Mouse (Mus musculus) embryonic facial prominence, embryonic 14.5 days (tissue): ENCODE results near the gene Fgd1. TPM values are rescaled to one million over a fixed set of nuclear protein-coding genes. Genes with fewer than 3 reads are reported as not detected.
A peak's percentile ranks its signal among the peaks of the same experiment; 100 is the strongest.

Source experiments
- ATAC-seq: fragments of 200-750 bp; cut with Nextera tagmentation; 2 replicates; pipeline ENCODE4 v1.8.0; 2017; ENCODE audit warnings: low read depth, moderate number of reproducible peaks, moderate TSS enrichment
- DNase-seq: peaks from one replicate; pipeline ENCODE4 v3.0.0-alpha.2; 2015; ENCODE audit warnings: low spot score
- H3K27ac ChIP-seq: fragments of 300-500 bp; sonication (generic); replicated peaks from 2 replicates; pipeline ENCODE4 v1.5.1; 2014; ENCODE audit warnings: low read depth, mild to moderate bottlenecking, low read length, moderate library complexity
- H3K27me3 ChIP-seq: fragments of 300-500 bp; sonication (generic); replicated peaks from 2 replicates; pipeline ENCODE4 v1.6.1; 2014; ENCODE audit warnings: low read length; ENCODE audit not compliant: control insufficient read depth, insufficient read depth
- H3K36me3 ChIP-seq: fragments of 300-500 bp; sonication (generic); 2 replicates; pipeline ENCODE4 v1.6.1; 2014; ENCODE audit warnings: low read length, mixed read lengths; ENCODE audit not compliant: control insufficient read depth, insufficient read depth
- H3K4me1 ChIP-seq: fragments of 300-500 bp; sonication (generic); 2 replicates; pipeline ENCODE4 v1.6.1; 2014; ENCODE audit warnings: antibody characterized with exemption, low read length; ENCODE audit not compliant: control insufficient read depth, insufficient read depth
- H3K4me2 ChIP-seq: fragments of 300-500 bp; sonication (generic); 2 replicates; pipeline ENCODE4 v1.6.1; 2014; ENCODE audit warnings: low read depth, mild to moderate bottlenecking, low read length, moderate library complexity, mixed read lengths
- H3K4me3 ChIP-seq: fragments of 300-500 bp; sonication (generic); 2 replicates; pipeline ENCODE4 v1.5.1; 2014; ENCODE audit warnings: low read depth, mild to moderate bottlenecking, low read length
- H3K9ac ChIP-seq: fragments of 300-500 bp; sonication (generic); 2 replicates; pipeline ENCODE4 v1.6.1; 2014; ENCODE audit warnings: low read depth, mild to moderate bottlenecking, low read length, moderate library complexity, mixed read lengths
- H3K9me3 ChIP-seq: fragments of 300-500 bp; sonication (generic); 2 replicates; pipeline ENCODE4 v1.6.1; 2016; ENCODE audit warnings: low read length; ENCODE audit not compliant: control insufficient read depth
- WGBS: fragments of 180-500 bp; shearing (Covaris S2); extraction: QIAGEN DNeasy Blood & Tissue Kit; methylation state at CpG from one replicate; pipeline ENCODE4 v1.1.7; 2014; 5-methylcytosine and 5-hydroxymethylcytosine counted together
- polyA plus RNA-seq: library from polyadenylated mRNA; unstranded; fragments of >200 nt; fragmentation: Nextera tagmentation; extraction: Ambion mirVana; gene quantifications from 2 replicates; pipeline ENCODE4 v1.2.1, GENCODE M21; 2014

Fgd1 gene
- polyA plus RNA-seq, 1 experiment from 2014 or later: 11.9 TPM

- Histone ChIP-seq H3K27me3 (no peaks in the 10 kb centered on the region; the same call in 1 of the 2 replicates), H3K9ac (peak overlapping the region; percentile 87), H3K9me3 (no peaks in the 10 kb centered on the region), H3K36me3 (no peaks in the 10 kb centered on the region), H3K4me2 (peak overlapping the region; percentile 61), H3K4me3 (peak overlapping the region; percentile 62), H3K4me1 (0 out of 2 replicates have a peak, but pooled peaks cover 3% of the 10 kb centered on the region), H3K27ac (peak overlapping the region; percentile 88)
- ATAC-seq (peak; percentile 87), DNase-seq (peak; percentile 92)
- WGBS: 28% methylated on average over 19 of the region's 62 CpGs
Observed at GRCm38 (mm10) chrX:151046777-151047430, 954 bp downstream of the Fgd1 start.

GRCm38 (mm10) chrX:151047431-151048058 is 1.6 kb downstream of the Fgd1 start:
- Histone ChIP-seq H3K27ac (peak overlapping the region; percentile 88), H3K36me3 (no peaks in the 10 kb centered on the region), H3K9me3 (no peaks in the 10 kb centered on the region), H3K27me3 (no peaks in the 10 kb centered on the region; the same call in 1 of the 2 replicates), H3K4me1 (0 out of 2 replicates have a peak, but pooled peaks cover 3% of the 10 kb centered on the region), H3K9ac (peak overlapping the region; percentile 87), H3K4me2 (peak overlapping the region; percentile 61), H3K4me3 (peak overlapping the region; percentile 62)
- ATAC-seq: peak; percentile 61
- WGBS: 22% methylated on average over 13 of the region's 56 CpGs
- peak; percentile 20 for DNase-seq

GRCm38 (mm10) chrX:151049661-151050215 is 3.8 kb downstream of the Fgd1 start:
- H3K4me3 ChIP-seq: peak overlapping the region; percentile 62
- no peak overlapping the region for H3K9ac ChIP-seq

GRCm38 (mm10) chrX:151050337-151050736 is 4.4 kb downstream of the Fgd1 start:
- Histone ChIP-seq H3K4me2 (no peak overlapping the region), H3K4me3 (no peak overlapping the region), H3K9ac (no peak overlapping the region), H3K27ac (no peak overlapping the region), H3K36me3 (no peaks in the 10 kb centered on the region), H3K4me1 (0 out of 2 replicates have a peak, but pooled peaks cover 10% of the 10 kb centered on the region), H3K9me3 (no peaks in the 10 kb centered on the region), H3K27me3 (no peaks in the 10 kb centered on the region; the same call in 1 of the 2 replicates)
- 65% methylated on average over 7 of the region's 7 CpGs for whole genome bisulfite sequencing
- DNase-seq: no peak
- ATAC-seq: no peak

More at GRCm38 (mm10) chrX:151049661-151050215, 3.8 kb downstream of the Fgd1 start:
- Histone ChIP-seq H3K9me3 (no peaks in the 10 kb centered on the region), H3K27me3 (no peaks in the 10 kb centered on the region; the same call in 1 of the 2 replicates), H3K4me2 (peak overlapping the region; percentile 61), H3K4me1 (0 out of 2 replicates have a peak, but pooled peaks cover 10% of the 10 kb centered on the region), H3K36me3 (no peaks in the 10 kb centered on the region), H3K27ac (no peak overlapping the region)
- WGBS: 47% methylated on average over 8 of the region's 8 CpGs
- ATAC-seq: no peak
- no peak for DNase-seq

- peak; percentile 33; the same call in 1 of the 2 replicates for ATAC-seq
- 0 out of 2 replicates have a peak, but pooled peaks cover 7% of the 10 kb centered on the region for H3K4me1 ChIP-seq
- 71% methylated on average over 4 of the region's 6 CpGs for whole genome bisulfite sequencing
- peak; percentile 14 for DNase-seq
- no peaks in the 10 kb centered on the region for H3K36me3 ChIP-seq
- H3K27ac ChIP-seq: peak overlapping the region; percentile 54
- no peaks in the 10 kb centered on the region for H3K9me3 ChIP-seq
- no peaks in the 10 kb centered on the region; the same call in 1 of the 2 replicates for H3K27me3 ChIP-seq
- no peak overlapping the region for H3K9ac ChIP-seq
- peak overlapping the region; percentile 33 for H3K4me2 ChIP-seq
- peak overlapping the region; percentile 5; the same call in 1 of the 2 replicates for H3K4me3 ChIP-seq
Observed at GRCm38 (mm10) chrX:151054489-151054888, 8.5 kb downstream of the Fgd1 start.

- Histone ChIP-seq H3K4me3 (no peak overlapping the region), H3K9ac (no peak overlapping the region), H3K27me3 (no peaks in the 10 kb centered on the region), H3K9me3 (no peaks in the 10 kb centered on the region), H3K4me1 (0 out of 2 replicates have a peak, but pooled peaks cover 7% of the 10 kb centered on the region), H3K36me3 (no peaks in the 10 kb centered on the region), H3K27ac (no peak overlapping the region), H3K4me2 (no peak overlapping the region)
- DNase-seq: peak; percentile 30
- 15% methylated on average over 1 of the region's 1 CpGs for WGBS
- no peak for ATAC-seq
Observed at GRCm38 (mm10) chrX:151055559-151055958, 9.6 kb downstream of the Fgd1 start.

- Histone ChIP-seq H3K4me3 (no peak overlapping the region), H3K36me3 (no peaks in the 10 kb centered on the region), H3K9ac (no peak overlapping the region), H3K27me3 (no peaks in the 10 kb centered on the region), H3K27ac (no peak overlapping the region), H3K4me1 (0 out of 2 replicates have a peak, but pooled peaks cover 1% of the 10 kb centered on the region), H3K4me2 (no peak overlapping the region), H3K9me3 (no peaks in the 10 kb centered on the region)
- DNase-seq (no peak), ATAC-seq (no peak)
- 78% methylated on average over 1 of the region's 1 CpGs for WGBS
Observed at GRCm38 (mm10) chrX:151059346-151059745, 13.4 kb downstream of the Fgd1 start.

GRCm38 (mm10) chrX:151061615-151062299 is 15.8 kb downstream of the Fgd1 start:
- no peaks in the 10 kb centered on the region for H3K36me3 ChIP-seq
- H3K27me3 ChIP-seq: no peaks in the 10 kb centered on the region
- H3K4me3 ChIP-seq: no peak overlapping the region
- DNase-seq: no peak
- no peaks in the 10 kb centered on the region for H3K4me1 ChIP-seq
- H3K9ac ChIP-seq: no peak overlapping the region
- no peaks in the 10 kb centered on the region for H3K9me3 ChIP-seq
- no peak overlapping the region for H3K4me2 ChIP-seq
- ATAC-seq: no peak
- WGBS: 72% methylated on average over 3 of the region's 3 CpGs
- no peak overlapping the region for H3K27ac ChIP-seq
